Mouse (Mus musculus): Measurements from ENCODE around the gene Tcf21. TPM values are rescaled to one million over a fixed set of nuclear protein-coding genes. Genes with fewer than 3 reads are reported as not detected.

Gene Tcf21
- polyA plus RNA-seq, 1 experiment: not detected

GRCm38 (mm10) chr10:22776007-22776698 lies 43.8 kb downstream of the Tcf21 start:
- Histone ChIP-seq H3K4me3 (replicated peaks) (no peak overlapping the region), H3K4me1 (no peaks in the 10 kb centered on the region), H3K36me3 (replicated peaks; ENCODE audit: low read length) (no peaks in the 10 kb centered on the region), H3K9me3 (no peaks in the 10 kb centered on the region), H3K27me3 (replicated peaks) (peaks cover 2% of the 10 kb centered on the region)
- TF ChIP-seq GATA1 (IDR thresholded peaks at IDR 0.05; ENCODE audit: borderline replicate concordance, low read length): no peak
- TF ChIP-seq FLI1 (IDR thresholded peaks at IDR 0.05; ENCODE audit: low read length): no peak

GRCm38 (mm10) chr10:22775456-22775855 lies 44.5 kb downstream of the Tcf21 start:
- H3K27me3 ChIP-seq (replicated peaks): peaks cover 2% of the 10 kb centered on the region
- H3K9me3 ChIP-seq: no peaks in the 10 kb centered on the region
- TF ChIP-seq FLI1 (IDR thresholded peaks at IDR 0.05; ENCODE audit: low read length) (no peak), GATA1 (IDR thresholded peaks at IDR 0.05; ENCODE audit: borderline replicate concordance, low read length) (no peak)
- H3K36me3 ChIP-seq (replicated peaks; ENCODE audit: low read length): no peaks in the 10 kb centered on the region
- no peaks in the 10 kb centered on the region for H3K4me1 ChIP-seq
- no peak overlapping the region for H3K4me3 ChIP-seq (replicated peaks)

GRCm38 (mm10) chr10:22774626-22775025 lies 45.3 kb downstream of the Tcf21 start:
- no peak overlapping the region for H3K4me3 ChIP-seq (replicated peaks)
- H3K27me3 ChIP-seq (replicated peaks): peaks cover 2% of the 10 kb centered on the region
- no peaks in the 10 kb centered on the region for H3K36me3 ChIP-seq (replicated peaks; ENCODE audit: low read length)
- TF ChIP-seq GATA1 (IDR thresholded peaks at IDR 0.05; ENCODE audit: borderline replicate concordance, low read length) (no peak), FLI1 (IDR thresholded peaks at IDR 0.05; ENCODE audit: low read length) (no peak)
- no peaks in the 10 kb centered on the region for H3K9me3 ChIP-seq
- H3K4me1 ChIP-seq: no peaks in the 10 kb centered on the region

Other genes with a start within 250 kb of the Tcf21 start
- not detected in 2 replicates for gene Slc2a12, start 175.2 kb downstream of the Tcf21 start, polyA plus RNA-seq (2012; ENCODE audit: insufficient read depth, low replicate concordance)
- 26.5 and 32.7 TPM in 2 replicates for gene Tbpl1, start 88.2 kb downstream of the Tcf21 start, polyA plus RNA-seq (2012; ENCODE audit: insufficient read depth, low replicate concordance)

Data from megakaryocyte, embryonic 14.5 days (primary cell).